Mouse (Mus musculus) left cerebral cortex, postnatal 4 days (tissue): ENCODE results near the gene Dnajb5. TPM values are rescaled to one million over a fixed set of nuclear protein-coding genes. Genes with fewer than 3 reads are reported as not detected.
"Not testable (repeated sequence)": the region's sequence is repeated elsewhere in the genome, so short reads cannot be mapped to it uniquely, and the experiment has no call there.

Experiments used
- DNase-seq: peaks from one replicate; pipeline ENCODE4 v3.0.0-alpha.2; 2022
- intact Hi-C: fragments of 180-260 bp; cut with DNase I; formaldehyde crosslinking; loops from one replicate; pipeline ENCODE4 v1.15.1; 2025
- total RNA-seq, 2 experiments: library from RNA; stranded (reverse); gene quantifications; 2 replicates each; pipeline ENCODE4 v1.2.3; 2021

The Dnajb5 gene
- total RNA-seq, 2 experiments from 2014 or later, result 152 to 156 TPM

DNA sequence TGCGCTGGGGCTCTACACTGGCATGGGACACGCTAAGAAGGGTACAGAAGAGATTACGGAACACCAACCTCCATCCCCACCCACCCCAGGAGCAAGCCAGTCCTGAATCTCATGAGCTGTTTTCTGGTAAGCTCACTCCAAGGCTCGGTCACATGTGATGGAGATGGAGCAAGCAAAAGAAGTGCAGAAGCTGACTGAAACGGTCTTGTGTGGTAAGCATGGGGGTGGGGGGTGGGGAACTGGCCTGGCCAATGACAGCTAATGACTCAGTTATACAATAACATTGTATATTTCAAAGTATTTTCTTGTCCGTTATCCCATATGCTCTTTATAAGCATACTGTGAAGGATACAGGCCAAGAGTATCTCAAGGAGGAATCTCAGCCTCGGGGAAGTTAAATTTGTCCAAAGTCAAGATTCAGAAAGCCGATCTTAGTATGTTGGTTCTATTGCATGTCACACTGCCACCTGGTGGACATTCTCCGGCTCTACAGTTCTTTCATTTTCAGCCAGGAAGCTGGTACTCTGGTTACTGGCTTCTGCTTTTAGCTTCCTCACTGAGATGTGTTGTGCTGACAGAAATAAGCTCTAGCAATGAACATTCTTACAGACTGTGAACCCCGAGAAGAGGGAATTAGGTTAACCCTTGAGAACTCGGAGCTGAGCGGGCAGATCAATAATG is 15.6 kb downstream of the Dnajb5 start:
- intact Hi-C loops, result loop anchor here (2.0 kb wide), 1 partner anchor 88 kb away; no protein-coding TSS in a partner anchor

GRCm38 (mm10) chr4:42969304-42969703 is 19.7 kb downstream of the Dnajb5 start, which contains the start of gene 1700022I11Rik:
TSS of gene 1700022I11Rik (plus strand) at chr4:42969604.
- intact Hi-C loops, result no loop called here
- DNase-seq, result no peak

More for the DNA sequence above, 15.6 kb downstream of the Dnajb5 start:
- DNase-seq, result no peak

GRCm38 (mm10) chr4:42972952-42973351 is 23.3 kb downstream of the Dnajb5 start:
- no peak for DNase-seq
- intact Hi-C loops, result no loop called here

DNA sequence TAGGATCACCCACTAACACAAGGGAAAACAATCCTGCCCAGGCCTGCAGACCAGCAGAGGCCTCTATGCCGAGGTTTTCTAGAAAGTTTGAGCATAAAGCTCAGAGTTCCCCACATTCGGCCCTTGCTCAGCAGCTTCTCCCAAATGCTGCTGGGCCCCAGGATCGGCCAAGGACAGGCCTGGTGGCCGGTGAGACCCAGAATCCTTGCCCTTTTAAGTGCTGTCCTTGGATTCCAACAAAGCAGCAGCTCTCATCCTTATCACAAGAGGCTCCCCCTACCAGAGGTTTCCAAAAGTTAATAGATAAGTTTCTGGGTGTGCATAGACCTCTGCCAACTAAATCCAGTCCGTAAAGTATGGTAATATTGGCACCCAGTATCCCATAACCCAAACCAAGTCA is 24.3 kb downstream of the Dnajb5 start:
- intact Hi-C loops, result no loop called here
- DNase-seq, result no peak

DNA sequence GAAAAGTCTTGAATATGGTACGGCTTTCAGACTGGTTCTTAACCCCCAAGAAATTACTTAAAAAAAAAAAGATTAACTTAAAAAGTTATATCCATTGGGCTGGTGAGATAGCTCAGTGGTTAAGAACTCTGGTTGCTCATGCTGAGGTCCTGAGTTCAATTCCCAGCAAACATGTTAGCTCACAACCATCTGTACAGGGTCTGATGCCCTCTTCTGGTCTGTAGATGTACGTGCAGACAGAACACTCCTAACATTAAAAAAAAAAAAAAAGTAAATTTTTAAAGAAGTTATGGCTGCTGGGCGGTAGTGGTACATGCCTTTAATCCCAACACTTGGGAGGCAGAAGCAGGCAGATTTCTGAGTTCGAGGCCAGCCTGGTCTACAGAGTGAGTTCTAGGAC is 28.4 kb downstream of the Dnajb5 start:
- no peak for DNase-seq
- intact Hi-C loops, result no loop called here

DNA sequence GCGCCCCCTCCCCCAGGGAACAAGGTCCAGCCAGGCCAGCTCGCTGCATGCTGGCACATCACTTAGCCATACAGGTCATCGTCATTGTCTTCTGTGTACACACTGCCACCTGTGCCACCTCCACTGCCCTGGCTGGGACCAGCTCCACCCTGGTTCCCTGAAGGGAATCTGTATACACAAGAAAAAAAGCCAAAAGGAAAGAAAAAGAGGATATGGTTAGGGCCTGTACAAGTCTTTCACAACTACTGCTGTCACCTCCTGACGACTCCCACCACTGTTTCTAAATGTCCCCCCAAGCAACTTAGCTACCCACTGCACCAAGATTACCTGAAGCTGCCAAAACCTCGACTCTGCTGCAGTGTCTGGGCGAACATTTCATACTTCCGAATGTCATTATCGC is 30.9 kb downstream of the Dnajb5 start:
- intact Hi-C loops, result not testable (repeated sequence)

DNA sequence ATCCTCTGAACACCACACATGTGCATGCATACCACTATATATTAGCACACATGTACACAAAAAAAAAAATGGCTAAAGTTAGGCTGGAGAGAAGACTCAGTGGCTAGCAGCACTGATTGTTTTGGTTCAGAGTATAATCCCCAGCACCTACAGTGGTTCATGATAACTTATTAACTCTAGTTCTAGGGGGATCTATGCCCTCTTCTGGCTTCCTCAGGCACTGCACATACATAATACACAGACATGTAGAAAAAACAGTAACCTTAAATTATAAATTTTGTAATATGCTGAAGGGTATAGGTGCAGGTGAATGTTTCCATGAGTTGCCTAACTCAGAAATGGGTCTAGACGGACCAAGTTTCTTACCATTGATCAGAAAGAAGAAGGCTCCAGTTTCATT is 38.7 kb downstream of the Dnajb5 start:
- intact Hi-C loops, result no loop called here
- DNase-seq, result no peak

More for the DNA sequence above, 30.9 kb downstream of the Dnajb5 start:
- not testable (repeated sequence) for DNase-seq

DNA sequence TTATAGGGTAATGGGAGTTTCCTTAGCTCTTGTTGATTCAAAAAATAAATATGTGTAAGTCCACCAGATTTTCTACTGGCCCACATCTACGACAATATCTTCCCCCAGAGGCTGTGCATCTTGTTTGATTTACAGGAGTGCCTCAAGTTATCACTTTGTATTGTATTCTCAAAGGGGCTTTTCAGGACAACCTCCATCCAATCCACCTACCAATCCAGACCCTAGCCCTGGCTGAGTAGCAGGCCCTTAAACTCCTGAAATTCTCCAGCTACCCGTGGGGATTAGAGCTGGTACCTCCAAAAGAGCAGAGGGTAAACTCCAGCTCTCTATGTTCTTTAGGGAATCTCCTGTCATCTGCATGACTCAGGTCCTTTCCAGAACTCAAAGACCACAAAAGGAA is 48.4 kb downstream of the Dnajb5 start:
- intact Hi-C loops, result no loop called here
- DNase-seq, result no peak

- DNase-seq, result peak; percentile 70
- intact Hi-C loops, result no loop called here
Measured at GRCm38 (mm10) chr4:42999451-43000140, 50.0 kb downstream of the Dnajb5 start.

DNA sequence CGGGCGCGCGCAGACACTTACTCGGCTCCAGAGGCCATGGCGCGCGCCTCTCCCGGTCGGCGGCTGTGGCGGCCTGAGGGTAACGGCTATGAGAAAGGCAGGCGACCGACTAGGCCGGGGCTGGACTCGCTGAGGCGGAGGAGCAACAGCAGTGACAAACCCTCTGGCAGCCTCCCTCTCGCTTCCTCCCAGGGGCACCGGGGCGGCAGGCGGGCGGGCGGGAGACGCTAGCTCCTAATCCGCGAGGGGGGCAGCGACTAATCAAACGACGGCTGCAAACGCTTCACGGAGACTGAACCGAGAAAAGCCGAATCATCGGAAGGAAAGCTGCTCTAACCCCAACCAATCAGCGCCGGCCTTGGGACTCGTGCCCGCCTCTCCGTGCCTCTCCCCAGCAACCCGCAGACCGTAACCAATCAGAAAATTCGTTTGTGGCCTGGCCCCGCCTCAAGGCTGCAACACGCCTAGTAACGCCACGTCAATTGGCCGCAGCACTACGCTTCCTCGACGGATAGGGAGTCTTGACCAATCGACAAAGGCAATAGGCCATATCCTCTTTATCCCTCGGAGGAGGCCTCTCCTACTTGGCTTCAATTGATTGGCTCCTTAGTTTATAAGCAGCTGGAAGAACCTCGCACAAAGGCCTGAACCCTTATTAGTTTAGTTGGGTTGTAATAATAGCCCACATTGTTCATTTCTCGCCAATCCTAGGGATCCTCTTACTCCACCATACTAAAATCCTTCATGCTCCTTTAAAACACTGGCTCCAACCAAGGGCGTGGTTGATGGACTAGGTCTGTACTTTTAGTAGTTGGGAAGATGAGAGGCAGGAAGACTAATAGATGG is 50.8 kb downstream of the Dnajb5 start, which contains the start of gene Vcp:
Vcp (minus strand) TSS at position 367 of the 846 bp plus-strand sequence.
- peak; percentile 100 for DNase-seq
- intact Hi-C loops, result not testable (repeated sequence)

DNA sequence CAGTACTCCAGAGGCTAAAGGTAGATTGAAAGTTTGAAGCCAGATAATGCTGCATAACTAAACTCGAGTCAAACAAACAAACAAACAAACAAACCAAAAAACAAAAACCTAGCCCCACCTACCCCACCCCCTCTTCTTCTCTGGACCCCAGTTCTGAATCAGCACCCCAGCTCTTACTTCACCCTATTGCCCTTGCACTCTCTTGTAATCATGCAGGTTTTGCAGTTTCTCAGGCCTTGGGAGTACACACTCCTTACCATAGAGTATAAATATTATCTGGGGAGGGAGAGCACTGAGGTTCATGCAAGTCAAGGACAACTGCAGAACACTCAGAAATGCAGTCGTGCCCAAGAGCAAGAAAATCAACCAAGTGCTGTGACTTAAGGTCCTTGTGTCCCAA is 51.7 kb downstream of the Dnajb5 start:
- no peak for DNase-seq
- intact Hi-C loops, result no loop called here

DNA sequence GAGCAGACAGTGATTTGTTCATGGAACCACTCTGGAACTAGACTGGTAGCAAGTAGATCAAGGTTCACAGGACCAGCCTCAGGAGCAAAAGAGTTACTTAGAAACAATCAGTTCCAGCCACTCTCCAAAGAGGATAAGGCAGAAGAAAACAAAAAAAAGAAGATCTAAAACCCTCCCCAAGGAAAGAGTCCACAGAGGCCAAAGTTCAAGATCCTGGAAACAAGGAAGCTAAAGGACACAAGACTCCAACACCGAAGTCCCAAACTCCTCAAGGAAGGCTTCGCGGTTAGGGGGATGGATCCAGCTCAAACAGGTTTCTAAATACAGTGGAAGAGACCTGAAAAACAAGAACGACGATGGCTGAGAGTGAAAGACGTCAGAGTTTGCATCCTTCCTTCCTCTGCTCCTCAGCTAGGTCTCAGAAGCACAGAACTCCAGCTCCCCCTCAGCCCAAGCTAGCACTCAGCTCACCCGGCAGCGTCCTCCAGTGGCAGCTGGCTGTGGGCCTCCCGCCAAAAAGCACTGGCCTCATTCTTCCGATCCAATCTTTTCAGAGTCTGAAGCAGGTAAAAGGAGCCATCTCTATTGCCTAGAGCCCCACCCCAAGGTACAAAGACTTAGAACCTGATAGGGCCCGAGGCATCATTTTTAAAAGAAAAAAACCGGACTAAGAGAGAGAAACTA is 53.3 kb downstream of the Dnajb5 start:
- no peak for DNase-seq

DNA sequence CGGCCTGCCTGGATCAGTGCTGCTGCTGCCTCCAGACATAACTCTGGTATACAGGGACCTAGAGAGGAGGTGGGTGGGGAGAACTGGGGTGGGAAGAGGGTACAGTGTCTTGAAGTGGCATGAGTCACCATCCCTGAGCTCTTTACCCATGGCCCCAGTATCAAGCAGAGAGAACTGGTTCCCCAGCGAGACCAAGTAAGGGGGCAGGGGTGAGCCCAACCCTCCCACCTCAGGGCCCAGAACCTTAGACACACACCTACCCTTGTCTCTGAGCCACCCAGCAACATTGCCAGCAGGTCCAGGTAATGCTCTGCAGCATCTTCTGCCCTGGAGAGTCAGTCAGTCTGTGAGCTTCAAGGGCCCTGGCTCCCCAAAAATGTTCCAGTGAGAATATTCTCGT is 55.3 kb downstream of the Dnajb5 start:
- intact Hi-C loops, result no loop called here

More for the DNA sequence above, 53.3 kb downstream of the Dnajb5 start:
- intact Hi-C loops, result no loop called here

DNA sequence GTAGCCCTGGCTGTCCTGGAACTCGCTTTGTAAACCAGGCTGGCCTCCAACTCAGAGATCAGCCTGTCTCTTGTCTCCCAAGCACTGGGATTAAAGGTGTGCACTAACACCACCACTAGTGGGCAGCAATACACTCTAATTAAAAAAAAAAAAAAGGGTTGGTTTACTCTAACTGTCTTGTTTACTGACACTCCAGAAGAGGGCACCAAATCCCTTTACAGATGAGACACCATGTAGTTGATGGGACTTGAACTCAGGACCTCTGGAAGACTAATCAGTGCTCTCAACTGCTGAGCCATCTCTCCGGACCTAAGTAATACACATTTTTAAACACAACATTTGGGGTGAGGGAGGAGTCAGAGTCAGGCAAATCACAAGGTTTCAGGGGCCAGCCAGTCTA is 56.2 kb downstream of the Dnajb5 start:
- no peak for DNase-seq

More for the DNA sequence above, 55.3 kb downstream of the Dnajb5 start:
- no peak for DNase-seq

More for the DNA sequence above, 56.2 kb downstream of the Dnajb5 start:
- intact Hi-C loops, result no loop called here

Other genes starting within 250 kb of the Dnajb5 start
- 1 to 10 TPM in 1 of 2 experiments, under 1 TPM in 1; 0.96 to 2.8 TPM for gene 4930578G10Rik, start 214.3 kb upstream of the Dnajb5 start, total RNA-seq
- not detected for gene Ccl19, start 193.2 kb upstream of the Dnajb5 start, total RNA-seq
- gene Ccl21a, start 175.8 kb upstream of the Dnajb5 start, total RNA-seq, result not detected
- gene Fam205a1, start 95.9 kb upstream of the Dnajb5 start, total RNA-seq, result under 1 TPM in 1 of 2 experiments, not detected in 1; 0.16 TPM
- 1 to 10 TPM; 1.4 to 1.7 TPM for gene Gm12394, start 93.0 kb upstream of the Dnajb5 start, total RNA-seq
- gene Fam205c, start 75.6 kb upstream of the Dnajb5 start, total RNA-seq, result 1 to 10 TPM in 1 of 2 experiments, under 1 TPM in 1; 0.42 to 1.3 TPM
- gene Phf24, start 33.2 kb upstream of the Dnajb5 start, total RNA-seq, result 100 to 1,000 TPM; 156 to 162 TPM
- not detected for gene 1700022I11Rik, start 19.8 kb downstream of the Dnajb5 start, total RNA-seq
- 100 to 1,000 TPM; 244 to 265 TPM for gene Vcp, start 50.7 kb downstream of the Dnajb5 start, total RNA-seq
- 10 to 100 TPM; 15.7 to 16.8 TPM for gene Fancg, start 60.7 kb downstream of the Dnajb5 start, total RNA-seq
- 10 to 100 TPM; 26.5 to 29.5 TPM for gene Pigo, start 76.0 kb downstream of the Dnajb5 start, total RNA-seq
- 10 to 100 TPM; 90.3 to 94.9 TPM for gene Stoml2, start 81.9 kb downstream of the Dnajb5 start, total RNA-seq
- gene Fam214b, start 96.4 kb downstream of the Dnajb5 start, total RNA-seq, result 10 to 100 TPM; 48.8 to 57.7 TPM
- 10 to 100 TPM; 84.4 to 88.2 TPM for gene Unc13b, start 109.1 kb downstream of the Dnajb5 start, total RNA-seq